Mouse (Mus musculus) thymus, adult 2 months (tissue): ENCODE measurements at regions not wholly inside any gene's neighbourhood (a gene's known extent, or its start where the extent isn't known, plus 50 kb on each side); places are given as distances from the start of the nearest gene placed in this dataset.

Experiments
- CTCF ChIP-seq: fragments of 200-500 bp; IDR thresholded peaks from 2 replicates; pipeline ENCODE4 v1.5.1; 2012; ENCODE audit warnings: mild to moderate bottlenecking, control low read depth, low read length, moderate library complexity, borderline replicate concordance; ENCODE audit not compliant: control insufficient read depth, poor library complexity, insufficient read depth; ENCODE audit errors: extremely low read depth
- POLR2A ChIP-seq: fragments of 200-500 bp; IDR thresholded peaks from 2 replicates; pipeline ENCODE4 v1.6.1; 2012; ENCODE audit warnings: mild to moderate bottlenecking, low read length, control low read depth, moderate library complexity; ENCODE audit not compliant: control insufficient read depth, poor library complexity, insufficient read depth; ENCODE audit errors: extremely low read depth

DNA sequence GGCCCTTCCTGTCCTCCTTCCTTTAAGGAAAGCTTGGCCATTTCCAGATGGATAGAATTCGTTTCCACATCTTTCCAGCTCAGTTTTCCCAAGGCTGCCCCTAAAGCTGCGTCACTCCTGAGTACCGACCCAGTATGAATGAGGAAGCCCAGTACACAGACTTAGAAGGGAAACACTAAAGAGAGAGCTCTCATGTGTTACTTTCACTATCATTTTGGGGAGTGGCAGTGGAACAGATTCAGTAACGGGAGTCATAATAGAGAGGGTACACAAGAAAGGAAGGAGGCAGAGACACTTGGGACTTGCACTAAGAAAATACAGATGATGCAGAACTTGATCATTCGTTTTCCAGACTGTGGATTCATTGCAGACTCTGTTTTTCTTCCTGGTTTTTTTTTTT, 210.1 kb downstream of the Tle4 start:
- TF ChIP-seq CTCF (no peak), POLR2A (no peak)
